Mouse (Mus musculus) thymus, postnatal 10 days (tissue): Measurements from ENCODE around the gene Rnf167.

Experiments
- DNase-seq, 2 experiments: peaks; one replicate each; pipeline ENCODE4 v3.0.0; 2021; ENCODE audit warnings: low spot score in 2 of 2

Gene Rnf167

DNA sequence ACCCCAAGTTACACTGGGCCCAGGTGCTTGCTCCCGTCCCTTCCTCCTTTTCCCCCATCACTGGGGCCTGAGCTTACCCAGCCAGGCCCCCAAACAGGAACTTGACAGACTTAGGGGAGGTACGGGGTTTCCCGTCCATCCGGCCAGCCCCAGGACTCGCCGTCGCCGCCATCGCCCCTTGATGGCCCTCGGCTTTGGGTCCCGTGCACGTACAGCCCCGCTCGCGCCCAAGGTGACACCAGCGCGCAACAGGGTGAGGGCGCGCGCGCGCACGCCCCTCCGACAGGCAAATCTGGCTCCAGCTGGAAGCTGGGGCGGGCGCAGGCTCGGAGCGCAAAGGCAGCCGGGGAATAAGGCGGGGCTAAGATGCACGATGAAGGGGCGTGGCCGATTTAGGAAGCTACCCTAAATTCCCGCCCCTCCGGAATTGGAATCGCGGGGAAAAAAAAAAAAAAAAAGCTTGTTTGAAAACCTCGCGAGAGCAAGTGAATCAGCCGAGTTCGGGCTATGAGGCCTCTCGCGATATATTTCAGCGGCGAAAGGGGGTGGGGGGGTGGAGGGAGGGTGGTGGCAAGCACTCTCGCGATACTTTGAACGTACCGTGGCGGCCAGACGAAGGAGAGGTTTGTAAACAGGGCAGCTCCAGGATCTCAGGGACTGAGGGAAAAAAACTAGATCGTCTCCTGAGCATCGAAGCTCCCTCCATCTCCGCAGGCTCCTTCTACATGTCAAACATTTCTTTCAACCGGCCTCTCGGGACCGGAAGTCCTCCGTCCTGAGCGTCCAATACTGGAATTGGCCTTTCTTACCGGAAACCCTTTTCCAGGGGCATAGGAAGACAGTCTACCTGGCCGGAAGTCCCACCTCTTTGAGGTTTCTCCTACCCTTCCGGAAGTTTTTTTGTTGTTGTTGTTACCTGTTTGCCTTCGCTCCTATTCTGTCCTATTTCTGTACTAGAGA is at the start of gene Rnf167, which contains the start of gene Slc25a11:
Gene Rnf167, plus strand, starts transcription at position 545 of the 960 bp plus-strand sequence.
Gene Slc25a11, minus strand, starts transcription at position 789 of the 960 bp plus-strand sequence.
- peak; percentile 97 to 98 for DNase-seq

DNA sequence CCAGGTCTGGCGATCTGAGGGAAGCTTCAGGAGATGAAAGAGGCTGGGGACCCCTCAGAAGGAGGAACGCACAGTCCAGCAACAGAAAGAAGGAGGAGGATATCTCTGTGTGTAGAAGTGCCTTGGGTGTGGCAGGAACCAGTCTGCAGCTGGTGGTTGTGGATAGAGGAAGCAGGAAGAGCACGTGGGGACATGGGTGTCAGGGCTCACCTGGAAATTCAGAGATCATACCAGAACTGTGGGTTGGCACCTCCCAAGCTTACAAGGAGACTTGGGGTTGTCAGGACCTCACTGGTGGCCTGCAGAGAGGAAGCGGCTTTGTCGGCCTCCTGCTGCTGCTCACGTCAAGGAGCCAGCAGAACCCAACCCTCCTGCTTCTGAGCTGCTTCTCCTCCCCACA is 49.7 kb upstream of the Rnf167 start:
- DNase-seq = no peak

DNA sequence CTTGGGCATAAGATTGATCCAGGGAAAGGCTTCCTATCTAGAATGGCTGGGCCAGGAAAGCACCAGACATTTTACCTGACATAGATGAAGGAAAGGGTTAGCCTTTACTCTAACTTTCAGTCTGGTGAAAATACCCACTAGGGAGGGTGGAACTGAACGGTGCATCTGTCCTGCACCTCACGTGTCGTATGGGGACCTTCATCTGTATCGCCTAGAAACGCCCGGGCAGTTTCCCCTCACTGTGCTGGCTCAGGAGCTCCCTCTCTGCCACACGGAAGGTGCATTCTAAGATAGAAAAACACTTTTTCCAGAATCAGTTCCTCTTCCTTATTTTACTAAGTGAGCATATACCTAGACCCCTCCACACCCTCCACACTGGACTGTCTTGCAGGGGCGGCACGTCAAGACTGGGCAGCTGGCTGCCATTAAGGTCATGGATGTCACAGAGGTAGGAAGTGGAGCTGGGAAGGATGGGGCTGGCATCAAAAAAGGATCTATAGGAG is 48.5 kb upstream of the Rnf167 start:
- no peak for DNase-seq

DNA sequence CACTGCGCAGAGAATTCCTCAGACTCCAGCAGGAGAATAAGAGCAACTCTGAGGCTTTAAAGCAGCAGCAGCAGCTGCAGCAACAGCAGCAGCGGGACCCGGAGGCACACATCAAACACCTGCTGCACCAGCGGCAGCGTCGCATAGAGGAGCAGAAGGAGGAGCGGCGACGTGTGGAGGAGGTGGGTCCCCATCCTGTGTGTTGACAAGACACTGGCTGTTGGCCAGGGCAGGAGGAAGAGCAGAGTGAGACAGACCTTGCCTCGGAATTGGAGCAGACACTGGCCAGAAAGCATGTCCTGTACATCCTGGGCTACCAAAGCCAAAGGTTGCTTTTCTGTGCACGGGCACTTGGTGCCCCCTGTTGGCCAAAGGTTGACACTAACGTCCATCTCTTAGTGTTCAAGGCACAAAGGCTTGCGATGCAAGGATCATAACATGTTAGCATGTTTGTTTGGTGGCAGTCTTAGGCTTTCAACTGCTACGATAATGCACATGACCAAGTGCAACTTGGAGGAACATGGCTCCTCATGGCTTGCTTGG is 41.9 kb upstream of the Rnf167 start:
- peak; percentile 43 to 74 for DNase-seq

DNA sequence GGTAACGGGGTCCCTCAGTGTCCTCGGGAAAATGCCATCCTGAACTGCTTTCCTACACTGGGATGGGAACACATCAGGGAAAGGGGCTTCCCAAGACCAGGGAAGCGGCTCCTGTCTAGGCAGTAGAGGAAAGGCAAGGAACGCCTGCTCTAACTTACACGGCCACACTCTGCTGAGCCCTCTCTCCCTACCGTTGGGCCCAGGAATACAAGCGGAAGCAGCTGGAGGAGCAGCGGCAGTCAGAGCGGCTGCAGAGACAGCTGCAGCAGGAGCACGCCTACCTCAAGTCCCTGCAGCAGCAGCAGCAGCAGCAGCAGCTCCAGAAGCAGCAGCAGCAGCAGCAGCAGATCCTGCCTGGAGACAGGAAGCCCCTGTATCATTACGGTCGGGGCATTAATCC is 40.3 kb upstream of the Rnf167 start:
- no peak for DNase-seq

DNA sequence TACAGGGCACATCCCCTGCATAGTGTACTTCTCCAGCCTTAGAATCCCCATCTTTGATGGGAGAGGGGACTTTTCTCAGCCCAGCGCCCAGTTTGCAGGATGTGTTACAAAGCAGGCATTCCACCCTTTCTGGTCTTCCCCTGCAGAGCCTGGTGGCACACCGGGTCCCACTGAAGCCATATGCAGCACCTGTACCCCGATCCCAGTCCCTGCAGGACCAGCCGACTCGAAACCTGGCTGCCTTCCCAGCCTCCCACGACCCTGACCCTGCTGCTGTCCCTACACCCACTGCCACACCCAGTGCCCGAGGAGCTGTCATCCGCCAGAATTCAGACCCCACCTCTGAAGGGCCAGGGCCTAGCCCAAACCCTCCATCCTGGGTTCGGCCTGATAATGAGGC is 39.4 kb upstream of the Rnf167 start:
- no peak for DNase-seq

DNA sequence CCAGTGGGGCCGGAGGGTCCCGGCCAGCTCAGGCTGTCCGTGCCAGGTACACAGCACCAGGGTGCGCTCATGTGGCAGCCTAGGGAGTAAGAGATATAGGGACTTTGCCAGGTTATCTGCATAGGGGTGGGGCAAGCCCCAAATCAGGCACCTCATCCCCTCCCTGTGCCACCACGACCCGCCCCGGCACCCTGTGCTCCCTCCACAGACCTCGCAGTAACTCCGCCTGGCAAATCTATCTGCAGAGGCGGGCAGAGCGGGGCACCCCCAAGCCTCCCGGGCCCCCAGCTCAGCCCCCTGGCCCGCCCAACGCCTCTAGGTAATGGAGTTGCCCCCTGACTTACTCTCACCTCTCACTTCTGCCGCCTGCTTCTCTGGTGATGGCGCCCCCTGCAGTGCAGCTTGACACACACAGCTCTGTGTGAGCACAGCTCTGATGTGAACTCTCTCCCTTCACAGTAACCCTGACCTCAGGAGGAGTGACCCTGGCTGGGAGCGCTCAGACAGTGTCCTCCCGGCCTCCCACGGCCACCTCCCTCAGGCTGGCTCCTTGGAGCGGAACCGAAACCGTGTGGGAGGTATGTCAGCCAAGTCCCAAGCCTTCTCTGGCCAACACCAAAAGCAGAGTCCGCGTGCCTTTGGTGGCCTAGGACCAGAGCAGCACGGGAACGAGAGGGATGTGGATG is 38.5 kb upstream of the Rnf167 start:
- DNase-seq = peak in 1 of 2 experiments; percentile 59

DNA sequence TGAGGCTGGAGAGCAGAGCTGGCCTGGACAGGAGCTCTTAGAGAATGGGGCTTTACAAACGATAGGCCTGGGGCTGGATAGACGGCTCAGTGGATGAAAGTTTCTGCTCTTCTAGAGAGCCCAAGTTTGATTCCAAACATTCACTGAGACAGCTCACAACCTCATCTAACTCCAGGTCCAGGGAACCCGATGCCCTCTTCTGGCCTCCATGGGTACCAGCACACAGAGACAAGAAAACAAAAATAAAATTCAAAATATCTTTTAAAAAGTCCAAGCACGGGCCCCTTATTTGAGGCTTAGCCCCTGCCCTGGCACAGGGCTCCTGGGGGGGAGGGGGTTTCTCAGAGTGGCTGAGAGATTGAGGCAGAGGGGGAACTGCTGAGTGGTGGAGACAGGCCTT is 36.3 kb upstream of the Rnf167 start:
- no peak for DNase-seq

DNA sequence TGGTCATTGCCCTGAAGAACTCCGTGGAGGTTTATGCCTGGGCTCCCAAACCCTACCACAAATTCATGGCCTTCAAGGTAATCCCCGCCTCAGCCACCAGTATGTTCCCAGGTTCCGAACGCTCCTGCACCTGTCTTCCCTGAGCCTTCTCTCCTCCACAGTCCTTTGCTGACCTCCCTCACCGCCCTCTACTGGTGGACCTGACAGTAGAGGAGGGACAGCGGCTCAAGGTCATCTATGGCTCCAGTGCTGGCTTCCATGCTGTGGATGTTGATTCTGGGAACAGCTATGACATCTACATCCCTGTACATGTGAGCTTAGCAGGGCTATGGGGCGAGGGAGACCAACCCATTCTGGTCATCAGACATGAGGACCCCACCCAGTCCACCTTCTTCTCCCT is 34.5 kb upstream of the Rnf167 start:
- DNase-seq = no peak

DNA sequence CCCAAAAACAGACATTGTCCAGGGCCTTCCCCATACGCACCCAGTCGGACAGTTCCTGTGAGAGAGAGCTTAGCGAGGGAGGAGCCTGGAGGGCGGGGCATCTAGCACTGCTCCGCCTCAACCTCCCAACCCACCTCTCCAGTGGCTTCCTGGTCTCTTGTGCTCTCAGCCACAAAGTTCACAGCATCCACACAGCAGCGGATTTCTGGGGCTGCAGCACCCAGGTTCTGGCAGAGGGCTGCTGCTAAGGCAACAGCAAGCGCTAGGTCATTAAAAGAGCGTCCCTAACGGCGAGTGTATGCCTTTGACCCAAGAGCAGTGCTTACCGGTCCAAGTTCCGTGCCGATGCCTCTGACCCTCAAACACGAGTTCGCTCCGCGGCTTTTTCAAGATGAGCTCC is 32.0 kb upstream of the Rnf167 start:
- peak; percentile 58 to 69 for DNase-seq

DNA sequence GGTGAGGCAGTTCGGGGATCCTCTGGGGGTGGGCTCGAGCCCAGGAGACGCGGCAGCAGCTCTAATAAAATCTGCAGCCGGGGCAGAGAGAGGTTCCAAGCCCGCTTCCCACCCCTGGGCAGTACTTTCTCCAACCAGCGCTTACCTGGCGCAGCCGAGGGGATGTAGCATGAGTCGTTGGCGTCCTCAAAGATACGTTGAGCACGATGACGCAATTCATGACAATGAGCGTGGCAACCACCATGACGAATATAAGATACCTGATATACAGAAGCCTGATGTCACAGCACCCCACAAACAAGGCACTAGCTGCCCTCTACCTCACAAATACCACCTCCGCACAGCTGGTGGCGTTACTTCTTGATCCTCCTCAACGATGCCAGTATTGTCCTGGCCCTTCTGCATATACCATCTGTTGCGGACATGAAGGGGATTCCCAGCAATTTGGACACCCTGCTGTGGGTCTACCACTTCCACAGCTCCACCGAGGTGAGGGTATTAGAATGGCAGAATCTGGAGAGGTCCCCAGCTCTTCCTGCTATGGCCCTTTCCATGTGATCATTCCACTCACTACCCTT is 31.4 kb upstream of the Rnf167 start, which contains the start of gene 4930544D05Rik:
Gene 4930544D05Rik, plus strand, starts transcription at position 333 of the 578 bp plus-strand sequence.
- DNase-seq = no peak

DNA sequence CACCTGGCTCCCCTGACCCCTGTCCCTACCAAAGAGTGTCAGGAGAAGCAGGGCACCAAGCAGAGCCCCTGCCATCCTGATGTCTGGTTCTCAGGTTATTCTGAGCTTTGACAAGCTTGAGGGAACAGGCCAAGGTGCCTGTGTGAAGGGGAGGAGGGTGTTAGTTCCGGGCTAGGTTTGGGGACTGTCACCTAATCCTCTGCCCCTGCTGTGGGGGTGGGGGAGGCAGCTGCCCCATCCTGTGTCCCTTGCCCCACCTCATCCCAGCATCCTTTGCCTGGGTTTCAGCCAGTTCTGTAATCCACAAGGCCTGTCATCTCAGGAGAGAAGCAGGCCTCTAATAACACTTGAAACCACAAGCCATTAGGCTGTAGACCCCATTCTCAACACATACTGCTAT is 27.9 kb upstream of the Rnf167 start, which contains the start of gene Chrne:
Gene Chrne, minus strand, starts transcription at position 116 of the 400 bp plus-strand sequence.
- no peak for DNase-seq

DNA sequence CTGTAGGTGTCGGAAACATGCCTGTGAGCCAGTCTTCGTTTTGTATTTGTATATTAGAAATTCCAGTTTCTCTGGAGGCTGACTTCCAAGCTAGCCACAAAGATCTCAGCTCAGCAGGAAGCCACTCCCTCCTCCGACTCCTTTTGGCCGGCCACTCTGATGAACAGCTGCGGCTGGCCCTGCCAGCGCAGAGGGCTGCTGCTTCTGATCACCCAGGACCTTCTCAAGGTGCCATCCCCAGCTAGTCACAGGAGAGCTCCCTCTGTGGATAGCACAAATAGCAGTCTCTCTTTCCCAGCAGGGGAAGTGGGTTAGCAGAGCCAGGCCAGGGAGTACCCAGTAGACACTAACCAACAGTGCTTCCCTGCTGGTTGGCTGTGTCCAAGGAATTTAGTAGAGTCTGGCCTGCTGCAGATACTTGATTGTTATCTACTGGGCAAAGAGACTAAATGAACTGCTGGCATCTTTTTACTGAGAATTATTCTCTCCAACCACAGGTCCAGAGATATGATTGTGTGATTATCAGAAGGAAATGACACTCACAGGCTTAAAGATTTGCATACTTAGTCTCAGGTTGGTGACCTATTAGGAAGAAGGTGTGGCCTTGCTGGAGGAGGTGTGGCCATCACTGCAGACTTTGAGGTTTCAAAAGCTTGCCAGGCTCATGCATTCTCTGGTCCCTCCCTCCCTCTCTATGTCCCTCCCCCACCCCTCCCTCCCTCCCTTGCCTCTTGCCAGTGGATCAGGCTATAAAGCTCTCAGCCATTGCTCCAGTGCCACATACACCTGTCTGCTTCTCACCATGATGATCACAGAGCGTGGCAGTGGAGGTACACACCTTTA is 24.8 kb upstream of the Rnf167 start:
- DNase-seq = no peak

DNA sequence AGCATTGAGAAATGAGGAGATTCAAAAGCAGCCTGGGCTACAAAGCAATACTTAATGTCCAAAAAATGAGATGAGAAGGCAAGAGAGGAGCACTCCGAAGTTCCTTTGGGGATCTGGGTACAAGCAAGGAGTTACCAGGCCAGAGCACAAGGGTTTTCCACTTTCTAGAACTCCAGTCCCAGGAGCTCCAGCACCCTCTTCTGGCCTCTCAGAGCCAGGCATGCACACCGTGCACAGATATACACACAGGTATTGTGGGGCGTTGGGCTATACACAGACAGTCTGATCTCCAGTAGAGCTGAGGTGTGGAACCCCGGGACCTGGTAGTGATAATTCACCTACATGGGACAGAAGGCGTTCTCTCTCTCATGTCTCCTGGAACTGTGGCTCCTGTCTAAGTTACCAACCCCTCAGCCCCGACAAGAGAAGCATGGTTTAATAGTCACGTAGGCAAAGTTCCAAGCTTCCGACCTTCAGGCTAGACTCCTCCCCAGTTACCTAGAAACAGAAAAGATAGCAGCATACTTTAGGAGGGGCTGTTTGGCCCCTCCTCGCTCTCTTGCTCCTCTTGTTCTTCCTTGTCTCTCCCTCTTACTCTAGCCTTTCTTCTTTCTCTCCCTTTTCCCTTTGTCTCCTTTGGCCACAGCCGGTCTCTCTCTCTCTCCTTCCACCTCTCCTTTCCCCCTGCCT is 23.8 kb upstream of the Rnf167 start:
- DNase-seq = no peak

DNA sequence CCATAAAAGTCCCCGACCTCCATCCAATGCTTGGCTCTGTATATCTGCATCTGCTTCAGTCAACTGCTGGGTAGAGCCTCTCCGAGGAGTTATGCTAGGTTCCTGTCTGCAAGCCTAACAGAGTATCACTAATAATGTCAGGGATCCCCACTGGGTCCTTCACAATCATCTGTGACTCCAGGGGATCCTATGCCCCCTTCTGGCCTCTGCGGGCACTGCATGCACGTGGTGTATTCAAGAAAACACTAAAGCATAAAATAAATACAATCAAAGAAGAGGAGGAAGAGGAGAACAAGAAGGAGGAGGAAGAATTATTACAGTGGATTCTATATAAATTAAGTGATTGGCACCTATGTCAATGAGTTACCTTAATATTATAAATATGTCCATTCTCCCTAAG is 21.6 kb upstream of the Rnf167 start:
- DNase-seq = peak in 1 of 2 experiments; percentile 73

DNA sequence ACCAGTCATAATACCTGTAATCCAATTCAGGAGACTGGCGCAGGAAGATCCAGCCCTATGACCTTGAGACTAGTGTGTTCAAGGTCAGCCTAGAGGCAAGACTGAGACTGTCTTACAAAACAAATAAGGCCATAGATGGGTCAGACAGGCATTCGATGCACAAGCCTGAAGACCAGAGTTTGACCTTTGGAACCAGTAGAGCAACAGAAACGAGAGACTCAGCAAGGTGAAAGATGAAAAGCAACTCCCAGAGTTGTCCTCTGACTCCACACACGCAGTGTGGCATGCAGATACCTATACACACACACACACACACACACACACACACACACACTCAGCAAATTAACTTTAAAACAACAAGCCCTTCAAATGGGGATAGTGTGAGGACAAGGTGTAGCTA is 20.2 kb upstream of the Rnf167 start:
- DNase-seq = no peak

DNA sequence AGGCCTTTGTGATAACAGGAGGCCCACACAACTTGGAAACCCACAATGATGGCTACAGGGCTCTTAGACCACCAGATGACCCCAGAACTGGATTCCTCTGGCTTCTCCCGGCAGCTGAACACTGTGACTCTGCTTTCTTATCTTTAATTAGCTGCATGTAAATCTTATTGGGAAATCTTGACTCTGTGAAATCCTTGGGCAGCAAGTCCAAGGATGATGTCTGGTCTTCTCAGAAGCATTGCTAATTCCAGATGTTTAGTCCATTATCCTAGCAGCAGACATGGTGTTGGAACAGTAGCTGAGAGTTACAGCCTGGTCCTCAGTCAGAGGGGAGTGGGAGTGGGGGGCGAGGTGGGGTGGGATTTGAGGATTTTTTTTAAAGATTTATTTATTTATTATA is 18.6 kb upstream of the Rnf167 start:
- DNase-seq = no peak

DNA sequence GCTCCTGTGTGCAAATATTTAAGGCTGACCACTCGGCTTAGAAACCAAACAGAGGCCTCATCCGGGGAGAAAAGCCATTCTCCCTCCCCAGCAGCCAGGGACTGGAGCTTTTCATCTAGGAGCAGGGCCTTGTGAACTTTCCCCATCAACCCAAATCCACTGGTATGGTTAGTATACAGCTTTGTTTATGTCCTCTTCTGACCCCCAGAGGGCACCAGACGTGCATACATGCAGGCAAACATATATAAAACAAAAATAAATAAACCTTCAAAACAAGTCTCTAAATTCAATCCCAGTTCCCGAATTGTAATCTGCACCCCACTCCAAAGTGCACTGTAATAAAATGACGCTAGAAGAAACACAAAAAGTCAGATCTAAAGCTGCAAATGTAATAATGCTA is 17.5 kb upstream of the Rnf167 start:
- peak in 1 of 2 experiments; percentile 50 for DNase-seq

DNA sequence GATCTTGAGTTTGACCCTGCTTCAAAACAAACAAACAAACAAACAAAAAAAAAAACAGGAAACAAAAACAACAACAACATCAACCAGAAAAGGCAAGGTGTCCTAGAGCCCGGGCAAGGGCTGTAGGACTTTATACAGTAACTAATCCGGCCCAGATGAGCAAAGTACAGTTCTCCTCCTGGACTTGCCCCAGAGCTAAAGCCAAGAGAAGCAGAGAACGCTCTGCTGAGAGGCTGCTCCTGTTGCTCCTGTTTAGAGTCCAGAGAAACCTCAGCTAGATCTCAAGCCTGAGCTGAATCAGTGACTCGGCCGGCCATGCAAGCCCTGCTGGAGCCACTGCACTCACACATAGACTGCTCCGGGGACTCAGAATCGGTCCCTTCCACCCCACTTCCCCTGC is 16.9 kb upstream of the Rnf167 start:
- no peak for DNase-seq

DNA sequence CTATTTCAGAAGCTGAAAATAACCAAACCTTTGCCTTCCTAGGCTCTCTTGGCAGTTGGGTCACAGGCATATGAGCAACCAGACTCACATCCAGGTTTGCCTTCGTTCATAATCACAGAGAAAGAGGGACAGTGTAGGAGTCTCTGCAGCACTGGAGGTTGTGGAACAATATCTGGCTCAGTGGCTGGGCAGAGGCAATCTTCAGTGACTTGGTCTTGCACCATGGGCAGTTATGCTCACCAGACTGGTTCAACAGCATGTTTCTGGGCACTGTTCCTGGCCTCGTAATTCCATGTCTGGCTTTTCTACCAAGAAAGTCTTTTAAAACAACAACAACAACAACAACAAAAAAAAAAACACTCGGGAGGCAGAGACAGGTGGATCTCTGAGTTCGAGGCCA is 11.4 kb upstream of the Rnf167 start:
- DNase-seq = no peak
